Mouse (Mus musculus): ENCODE data around the gene Nup210l.

DNA sequence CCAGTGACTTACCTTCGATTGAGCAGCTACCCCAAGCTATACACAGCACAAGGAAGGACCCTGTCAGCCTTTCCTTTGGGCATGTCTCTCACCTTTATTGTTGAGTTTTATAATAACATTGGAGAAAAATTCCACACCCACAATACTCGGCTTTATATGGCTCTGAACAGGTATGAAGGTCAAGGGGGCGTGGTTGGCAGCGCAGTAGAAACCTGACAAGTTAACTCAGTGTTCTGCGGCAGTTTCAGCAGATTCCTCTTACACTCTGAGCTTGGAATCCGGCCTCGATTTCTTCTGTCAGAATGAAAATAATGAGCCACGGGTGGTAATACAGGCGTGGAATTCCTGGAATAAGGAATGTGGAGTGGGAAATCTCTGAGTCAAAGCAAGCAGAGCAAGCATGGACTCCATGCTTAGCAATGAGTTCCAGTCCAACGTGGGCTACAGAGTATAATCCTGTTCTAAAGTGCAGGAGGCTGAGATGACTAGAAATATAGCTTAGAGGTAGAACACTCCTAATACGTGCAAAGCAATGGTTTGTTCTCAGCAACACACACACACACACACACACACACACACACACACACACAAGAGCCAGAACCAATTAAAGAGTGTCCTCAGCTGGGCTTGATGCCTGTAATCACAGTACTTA lies 87.1 kb downstream of the Nup210l start:
- TF ChIP-seq POLR2A (IDR thresholded peaks at IDR 0.05; ENCODE audit: insufficient read length, low read depth) (no peak), TCF12 (IDR thresholded peaks at IDR 0.05; ENCODE audit: insufficient read depth, poor library complexity, severe bottlenecking) (no peak), E2F4 (IDR thresholded peaks at IDR 0.05; ENCODE audit: insufficient read depth) (no peak), REST (IDR thresholded peaks at IDR 0.05; ENCODE audit: insufficient read depth, insufficient read length) (no peak), POLR2AphosphoS2 (IDR thresholded peaks at IDR 0.05; ENCODE audit: insufficient read length, low read depth) (no peak), MYOD1 (IDR thresholded peaks at IDR 0.05; ENCODE audit: control insufficient read depth in 1 of 3, insufficient read length in 2 of 3, low read depth in 2 of 3) (no peak), TCF3 (IDR thresholded peaks at IDR 0.05; ENCODE audit: insufficient read length, low read depth) (no peak), CEBPB (IDR thresholded peaks at IDR 0.05; ENCODE audit: insufficient read depth, poor library complexity, severe bottlenecking) (no peak), MYOG (IDR thresholded peaks at IDR 0.05; ENCODE audit: control insufficient read depth in 1 of 3, insufficient read depth in 1 of 3, insufficient read length in 2 of 3, low read depth in 2 of 3) (no peak), MAX (IDR thresholded peaks at IDR 0.05; ENCODE audit: low read depth) (no peak)

Data from myocyte (in vitro differentiated cells).